Mouse (Mus musculus): ENCODE measurements around the gene Sh3tc1.

GRCm38 (mm10) chr5:35662021-35662545, 77.7 kb downstream of the Sh3tc1 start:
- TF ChIP-seq POLR2A (IDR thresholded peaks at IDR 0.05; ENCODE audit: borderline replicate concordance, extremely low read depth, insufficient read depth, insufficient read length, poor library complexity, severe bottlenecking) (no peak), CTCF (IDR thresholded peaks at IDR 0.05; ENCODE audit: borderline replicate concordance, extremely low read depth, insufficient read depth, insufficient read length) (no peak)

All from brain, embryonic 14.5 days (tissue).